Mouse (Mus musculus) layer of hippocampus, adult 9-10 months (tissue): ENCODE data around the gene Vmn1r169.
"Not testable (repeated sequence)": the region's sequence is repeated elsewhere in the genome, so short reads cannot be mapped to it uniquely, and the experiment has no call there.

Experiments
- DNase-seq: peaks from one replicate; pipeline ENCODE4 v3.0.0; 2022; ENCODE audit warnings: low spot score

Gene Vmn1r169

DNA sequence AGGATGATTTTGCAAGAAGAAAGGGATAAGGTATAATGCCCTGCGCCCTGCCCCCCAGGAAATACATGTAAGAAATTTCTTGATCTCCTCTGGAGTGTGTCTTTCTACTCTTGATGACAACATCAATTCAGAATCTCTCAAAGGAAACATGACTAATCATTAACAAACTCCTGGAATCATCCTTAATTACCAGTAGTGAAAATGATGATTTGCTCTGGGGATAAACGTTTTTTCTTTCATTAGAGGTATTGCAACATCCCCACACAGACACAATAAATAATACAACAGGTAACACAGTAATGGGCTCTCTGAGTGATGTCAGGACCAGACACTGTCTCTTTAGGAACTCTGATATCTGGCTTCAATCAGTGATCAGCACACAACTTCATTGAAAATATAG is at the start of gene Vmn1r169:
Gene Vmn1r169 (plus strand): TSS at position 301 of the 400 bp plus-strand sequence.
- not testable (repeated sequence) for DNase-seq

DNA sequence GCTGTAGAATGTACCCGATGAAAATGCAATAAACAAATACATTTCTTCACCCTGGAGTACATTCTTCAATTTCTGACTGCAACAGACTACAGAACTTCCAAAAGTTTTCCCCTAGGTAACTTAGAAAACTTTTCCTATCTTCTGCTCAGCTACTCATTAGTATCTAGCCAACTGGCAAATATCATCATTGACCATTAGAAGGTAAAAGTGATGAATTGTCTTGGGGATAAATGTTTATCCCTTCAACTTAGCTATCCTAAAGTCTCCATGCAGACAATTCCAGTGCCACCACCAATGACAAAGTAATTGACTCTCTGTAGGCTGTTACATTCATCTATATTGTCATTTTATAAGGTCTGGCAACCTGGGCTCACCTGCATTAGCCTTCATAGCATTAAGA is 35.9 kb upstream of the Vmn1r169 start, which contains the start of gene Vmn1r168:
Gene Vmn1r168 (plus strand): TSS at position 301 of the 400 bp plus-strand sequence.
- DNase-seq = not testable (repeated sequence)

DNA sequence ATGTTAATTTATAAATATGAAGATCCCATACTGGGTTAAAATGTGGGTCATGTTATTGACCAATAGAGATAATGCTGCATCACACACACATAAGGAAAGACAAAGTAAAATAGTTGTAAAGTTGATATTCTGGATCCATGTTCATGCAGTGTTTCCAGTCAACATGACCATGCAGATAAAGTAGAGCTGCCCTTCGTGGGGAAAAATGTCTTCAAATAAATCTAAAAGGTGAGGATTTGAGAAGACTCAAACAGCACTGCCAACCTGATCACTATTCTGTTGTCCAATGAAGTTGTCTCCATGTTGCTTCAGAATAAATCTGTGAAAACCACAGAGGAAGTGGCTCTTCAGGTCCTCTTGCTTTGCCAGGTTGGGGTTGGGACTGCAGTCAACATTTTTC is 30.5 kb downstream of the Vmn1r169 start, which contains the start of gene Vmn1r170:
Gene Vmn1r170 (plus strand): TSS at position 301 of the 400 bp plus-strand sequence.
- not testable (repeated sequence) for DNase-seq
